Mouse (Mus musculus) neural tube, embryonic 14.5 days (tissue): ENCODE measurements around the gene Dis3l. TPM values are rescaled to one million over a fixed set of nuclear protein-coding genes. Genes with fewer than 3 reads are reported as not detected.
"Not testable (repeated sequence)": the region's sequence is repeated elsewhere in the genome, so short reads cannot be mapped to it uniquely, and the experiment has no call there.

Experiments
- ATAC-seq: fragments of 200-750 bp; cut with Nextera tagmentation; 2 replicates; pipeline ENCODE4 v1.8.0; 2017; ENCODE audit warnings: low read depth, mild to moderate bottlenecking, moderate TSS enrichment, moderate library complexity
- H3K27ac ChIP-seq: fragments of 300-500 bp; sonication (generic); 2 replicates; pipeline ENCODE4 v1.5.1; 2014; ENCODE audit warnings: low read depth, mild to moderate bottlenecking, control low read depth, low read length, moderate library complexity, mixed read lengths
- H3K27me3 ChIP-seq: fragments of 300-500 bp; sonication (generic); 2 replicates; pipeline ENCODE4 v1.6.1; 2014; ENCODE audit warnings: low read length; ENCODE audit not compliant: control insufficient read depth, insufficient read depth
- H3K36me3 ChIP-seq: fragments of 300-500 bp; sonication (generic); 2 replicates; pipeline ENCODE4 v1.6.1; 2014; ENCODE audit warnings: low read length, mixed read lengths; ENCODE audit not compliant: control insufficient read depth, insufficient read depth
- H3K4me1 ChIP-seq: fragments of 300-500 bp; sonication (generic); 2 replicates; pipeline ENCODE4 v1.6.1; 2014; ENCODE audit warnings: low read length; ENCODE audit not compliant: control insufficient read depth, insufficient read depth
- H3K4me2 ChIP-seq: fragments of 300-500 bp; sonication (generic); 2 replicates; pipeline ENCODE4 v1.6.1; 2014; ENCODE audit warnings: mild to moderate bottlenecking, low read depth, low read length, control low read depth
- H3K4me3 ChIP-seq: fragments of 300-500 bp; sonication (generic); 2 replicates; pipeline ENCODE4 v1.5.1; 2014; ENCODE audit warnings: low read depth, low read length, control low read depth, mixed read lengths
- H3K9ac ChIP-seq: fragments of 300-500 bp; sonication (generic); replicated peaks from 2 replicates; pipeline ENCODE4 v1.6.1; 2014; ENCODE audit warnings: low read depth, mild to moderate bottlenecking, control low read depth, low read length, mixed read lengths
- H3K9me3 ChIP-seq: fragments of 300-500 bp; sonication (generic); 2 replicates; pipeline ENCODE4 v1.6.1; 2016; ENCODE audit warnings: low read length; ENCODE audit not compliant: control insufficient read depth
- WGBS: fragments of 180-500 bp; shearing (Covaris S2); extraction: QIAGEN DNeasy Blood & Tissue Kit; methylation state at CpG from one replicate; pipeline ENCODE4 v1.1.7; 2014; 5-methylcytosine and 5-hydroxymethylcytosine counted together
- polyA plus RNA-seq: library from polyadenylated mRNA; unstranded; fragments of >200 nt; fragmentation: Nextera tagmentation; extraction: Ambion mirVana; gene quantifications from 2 replicates; pipeline ENCODE4 v1.2.1, GENCODE M21; 2014

Gene Dis3l
- polyA plus RNA-seq, 1 experiment from 2014 or later: 21.5 TPM

GRCm38 (mm10) chr9:64306476-64307312 lies 34.4 kb downstream of the Dis3l start:
- 87% methylated on average over 6 of the region's 6 CpGs for WGBS
- peaks cover 25% of the 10 kb centered on the region for H3K36me3 ChIP-seq

DNA sequence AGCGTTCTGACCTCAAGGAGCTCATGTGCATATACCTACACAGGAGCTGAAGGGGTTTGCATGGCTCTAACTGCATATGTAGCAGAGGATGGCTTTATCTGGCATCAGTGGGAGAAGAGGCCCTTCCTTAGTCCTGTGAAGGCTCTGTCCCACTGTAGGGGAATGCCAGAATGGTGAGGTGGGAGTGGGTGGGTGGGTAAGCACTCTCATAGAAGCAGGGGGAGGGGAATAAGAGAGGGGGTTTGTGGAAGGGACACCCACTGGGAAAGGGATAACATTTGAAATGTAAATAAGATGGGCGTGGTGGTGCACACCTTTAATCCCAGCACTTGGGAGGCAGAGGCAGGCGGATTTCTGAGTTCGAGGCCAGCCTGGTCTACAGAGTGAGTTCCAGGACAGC lies 38.0 kb downstream of the Dis3l start:
- WGBS: 92% methylated on average over 4 of the region's 4 CpGs
- not testable (repeated sequence) for H3K9ac ChIP-seq, H3K4me3 ChIP-seq, ATAC-seq, H3K27ac ChIP-seq, H3K27me3 ChIP-seq, H3K4me2 ChIP-seq, H3K4me1 ChIP-seq, H3K9me3 ChIP-seq
- H3K36me3 ChIP-seq: peaks cover 18% of the 10 kb centered on the region

More at GRCm38 (mm10) chr9:64306476-64307312, 34.4 kb downstream of the Dis3l start:
- ATAC-seq: no peak
- Histone ChIP-seq H3K4me3 (no peak overlapping the region), H3K27ac (no peak overlapping the region), H3K27me3 (no peaks in the 10 kb centered on the region), H3K4me1 (no peaks in the 10 kb centered on the region), H3K4me2 (no peak overlapping the region), H3K9me3 (no peaks in the 10 kb centered on the region), H3K9ac (no peak overlapping the region)

DNA sequence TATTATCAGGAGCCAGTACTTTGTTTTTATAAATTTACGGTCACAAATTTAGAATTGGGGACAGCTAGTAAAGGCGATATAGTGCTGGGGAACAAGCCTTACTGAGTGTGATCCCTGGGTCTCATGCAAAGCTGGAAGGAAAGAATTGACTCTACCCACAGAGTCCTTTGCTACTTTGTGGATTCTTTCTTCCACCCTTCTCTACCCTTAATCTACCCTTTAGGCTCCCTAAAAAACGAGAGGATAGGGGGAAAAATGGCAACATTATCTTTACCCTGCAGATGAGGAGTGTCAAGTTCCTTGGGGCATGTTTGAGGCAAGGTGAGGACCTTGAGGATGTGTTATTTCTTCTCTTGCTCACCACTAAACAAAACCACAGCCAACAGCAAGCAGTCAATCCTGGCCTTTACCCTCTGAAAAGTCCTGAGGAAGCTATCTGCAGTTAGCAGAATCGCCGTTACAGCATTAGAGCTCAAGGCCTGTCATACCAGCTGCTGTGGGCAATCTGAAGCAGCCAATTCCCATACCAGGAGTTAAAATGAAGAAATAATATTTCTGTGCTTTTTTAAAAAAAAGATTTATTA lies 58.6 kb downstream of the Dis3l start:
- no peak overlapping the region for H3K4me3 ChIP-seq
- H3K9me3 ChIP-seq: no peaks in the 10 kb centered on the region
- H3K4me1 ChIP-seq: peaks cover 6% of the 10 kb centered on the region
- no peak overlapping the region; the same call in 1 of the 2 replicates for H3K9ac ChIP-seq
- no peaks in the 10 kb centered on the region for H3K27me3 ChIP-seq
- no peaks in the 10 kb centered on the region for H3K36me3 ChIP-seq
- 66% methylated on average over 5 of the region's 5 CpGs for WGBS
- no peak overlapping the region for H3K27ac ChIP-seq
- ATAC-seq: no peak
- peak overlapping the region; percentile 67 for H3K4me2 ChIP-seq

- peak overlapping the region; percentile 85 for H3K4me3 ChIP-seq
- WGBS: under 1% methylated on average over 24 of the region's 24 CpGs
These were observed 59.3 kb downstream of the Dis3l start for GRCm38 (mm10) chr9:64281781-64282178.

GRCm38 (mm10) chr9:64281105-64281780 lies 59.8 kb downstream of the Dis3l start, which contains the start of gene Tipin:
Gene Tipin, plus strand, starts transcription at chr9:64281581.
- Histone ChIP-seq H3K9me3 (no peaks in the 10 kb centered on the region), H3K27me3 (no peaks in the 10 kb centered on the region), H3K4me1 (peaks cover 6% of the 10 kb centered on the region), H3K4me3 (peak within 1 kb of the TSS; percentile 85), H3K27ac (peak within 1 kb of the TSS; percentile 81), H3K4me2 (peak within 1 kb of the TSS; percentile 67), H3K36me3 (no peaks in the 10 kb centered on the region), H3K9ac (peak within 1 kb of the TSS; percentile 83)
- peak; percentile 95 for ATAC-seq
- WGBS: 3% methylated on average over 46 of the region's 46 CpGs

More at GRCm38 (mm10) chr9:64281781-64282178, 59.3 kb downstream of the Dis3l start:
- Histone ChIP-seq H3K4me1 (peaks cover 6% of the 10 kb centered on the region), H3K36me3 (no peaks in the 10 kb centered on the region), H3K27me3 (no peaks in the 10 kb centered on the region), H3K27ac (peak overlapping the region; percentile 81), H3K9ac (peak overlapping the region; percentile 83), H3K9me3 (no peaks in the 10 kb centered on the region), H3K4me2 (peak overlapping the region; percentile 67)
- peak; percentile 86 for ATAC-seq

- no peak overlapping the region for H3K27ac ChIP-seq
- no peak for ATAC-seq
- no peak overlapping the region for H3K9ac ChIP-seq
- H3K4me2 ChIP-seq: no peak overlapping the region
- H3K36me3 ChIP-seq: no peaks in the 10 kb centered on the region
- no peaks in the 10 kb centered on the region for H3K27me3 ChIP-seq
- no peaks in the 10 kb centered on the region for H3K9me3 ChIP-seq
- peaks cover 6% of the 10 kb centered on the region for H3K4me1 ChIP-seq
- 96% methylated on average over 6 of the region's 6 CpGs for WGBS
- no peak overlapping the region for H3K4me3 ChIP-seq
These were observed 62.3 kb downstream of the Dis3l start for GRCm38 (mm10) chr9:64278665-64279310.

DNA sequence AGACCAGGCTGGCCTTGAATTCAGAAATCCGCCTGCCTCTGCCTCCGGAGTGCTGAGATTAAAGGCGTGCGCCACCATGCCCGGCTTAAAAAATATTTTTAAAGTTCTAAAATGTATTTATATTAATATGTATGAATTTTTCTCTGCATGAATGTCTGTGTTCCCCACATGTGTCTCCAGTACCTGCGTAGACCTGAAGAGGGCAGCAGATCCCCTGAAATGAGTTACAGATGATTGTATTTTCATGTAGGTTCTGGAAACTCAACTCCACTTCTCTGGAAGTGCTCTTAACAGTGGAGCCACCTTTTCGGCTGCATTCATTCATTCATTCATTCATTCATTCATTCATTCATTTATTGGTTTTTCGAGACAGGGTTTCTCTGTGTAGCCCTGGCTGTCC lies 63.4 kb downstream of the Dis3l start:
- 71% methylated on average over 8 of the region's 8 CpGs for WGBS
- H3K9me3 ChIP-seq: no peaks in the 10 kb centered on the region
- no peaks in the 10 kb centered on the region for H3K36me3 ChIP-seq
- H3K27me3 ChIP-seq: no peaks in the 10 kb centered on the region
- H3K4me2 ChIP-seq: no peak overlapping the region
- no peak overlapping the region for H3K4me3 ChIP-seq
- ATAC-seq: no peak
- no peak overlapping the region for H3K9ac ChIP-seq
- no peak overlapping the region for H3K27ac ChIP-seq
- peaks cover 6% of the 10 kb centered on the region for H3K4me1 ChIP-seq

DNA sequence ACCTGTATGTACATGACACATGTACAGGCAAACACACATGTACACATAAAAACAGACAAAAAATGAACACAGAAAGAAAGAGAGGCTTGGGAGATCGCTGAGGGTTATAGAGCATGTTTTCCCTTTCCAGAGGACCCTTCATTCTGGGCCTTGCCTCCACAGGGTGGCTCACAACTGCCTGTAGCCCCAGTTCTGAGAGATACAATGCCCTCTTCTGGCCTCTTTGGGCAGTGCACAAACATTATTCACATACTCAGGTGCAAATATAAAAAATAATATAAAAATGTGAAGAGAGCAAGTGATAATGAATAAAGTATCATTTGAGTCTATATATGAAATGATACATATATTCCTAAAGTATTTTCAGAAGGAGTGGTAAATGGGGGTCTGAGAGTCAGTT lies 66.2 kb downstream of the Dis3l start:
- no peak for ATAC-seq
- Histone ChIP-seq H3K4me1 (no peaks in the 10 kb centered on the region), H3K9me3 (no peaks in the 10 kb centered on the region), H3K27ac (no peak overlapping the region), H3K4me2 (no peak overlapping the region), H3K4me3 (no peak overlapping the region), H3K36me3 (no peaks in the 10 kb centered on the region), H3K9ac (no peak overlapping the region), H3K27me3 (no peaks in the 10 kb centered on the region)
- 70% methylated on average over 1 of the region's 1 CpGs for WGBS
